Mouse (Mus musculus) intestine, postnatal 0 days (tissue): ENCODE results near the gene Psmd5. TPM values are rescaled to one million over a fixed set of nuclear protein-coding genes. Genes with fewer than 3 reads are reported as not detected.
"Not testable (repeated sequence)": the region's sequence is repeated elsewhere in the genome, so short reads cannot be mapped to it uniquely, and the experiment has no call there.

Source experiments
- ATAC-seq: fragments of 200-750 bp; cut with Nextera tagmentation; 2 replicates; pipeline ENCODE4 v1.8.0; 2017; ENCODE audit warnings: mild to moderate bottlenecking, moderate TSS enrichment, moderate library complexity
- H3K27ac ChIP-seq: fragments of 300-500 bp; sonication (generic); 2 replicates; pipeline ENCODE4 v1.5.1; 2014; ENCODE audit warnings: mild to moderate bottlenecking, low read depth, low read length, moderate library complexity
- H3K27me3 ChIP-seq: fragments of 300-500 bp; sonication (generic); replicated peaks from 2 replicates; pipeline ENCODE4 v1.6.1; 2014; ENCODE audit warnings: low read length, mixed read lengths; ENCODE audit not compliant: control insufficient read depth, insufficient read depth
- H3K36me3 ChIP-seq: fragments of 300-500 bp; sonication (generic); 2 replicates; pipeline ENCODE4 v1.6.1; 2014; ENCODE audit warnings: mild to moderate bottlenecking, moderate library complexity; ENCODE audit not compliant: control insufficient read depth, insufficient read depth
- H3K4me1 ChIP-seq: fragments of 300-500 bp; sonication (generic); replicated peaks from 2 replicates; pipeline ENCODE4 v1.6.1; 2014; ENCODE audit warnings: antibody characterized with exemption, low read length, mixed read lengths; ENCODE audit not compliant: control insufficient read depth, insufficient read depth
- H3K4me2 ChIP-seq: fragments of 300-500 bp; sonication (generic); replicated peaks from 2 replicates; pipeline ENCODE4 v1.6.1; 2014; ENCODE audit warnings: low read depth, mild to moderate bottlenecking, moderate library complexity
- H3K4me3 ChIP-seq: fragments of 300-500 bp; sonication (generic); 2 replicates; pipeline ENCODE4 v1.5.1; 2014; ENCODE audit warnings: low read depth, low read length
- H3K9ac ChIP-seq: fragments of 300-500 bp; sonication (generic); 2 replicates; pipeline ENCODE4 v1.6.1; 2014; ENCODE audit warnings: mild to moderate bottlenecking, low read depth, low read length
- H3K9me3 ChIP-seq: fragments of 300-500 bp; sonication (generic); 2 replicates; pipeline ENCODE4 v1.6.1; 2016; ENCODE audit warnings: mixed run types; ENCODE audit not compliant: control insufficient read depth
- CTCF ChIP-seq: sonication (generic); IDR thresholded peaks from 2 replicates; pipeline ENCODE4 v1.5.1; 2016; ENCODE audit warnings: low read depth, mild to moderate bottlenecking, control low read depth, antibody characterized with exemption, moderate library complexity
- WGBS: fragments of 180-500 bp; shearing (Covaris S2); extraction: QIAGEN DNeasy Blood & Tissue Kit; methylation state at CpG from one replicate; pipeline ENCODE4 v1.1.7; 2014; 5-methylcytosine and 5-hydroxymethylcytosine counted together
- polyA plus RNA-seq: library from polyadenylated mRNA; unstranded; fragments of >200 nt; fragmentation: Nextera tagmentation; extraction: Ambion mirVana; gene quantifications from 2 replicates; pipeline ENCODE4 v1.2.1, GENCODE M21; 2015

The Psmd5 gene
- polyA plus RNA-seq, 1 experiment from 2014 or later, result 47.5 TPM

DNA sequence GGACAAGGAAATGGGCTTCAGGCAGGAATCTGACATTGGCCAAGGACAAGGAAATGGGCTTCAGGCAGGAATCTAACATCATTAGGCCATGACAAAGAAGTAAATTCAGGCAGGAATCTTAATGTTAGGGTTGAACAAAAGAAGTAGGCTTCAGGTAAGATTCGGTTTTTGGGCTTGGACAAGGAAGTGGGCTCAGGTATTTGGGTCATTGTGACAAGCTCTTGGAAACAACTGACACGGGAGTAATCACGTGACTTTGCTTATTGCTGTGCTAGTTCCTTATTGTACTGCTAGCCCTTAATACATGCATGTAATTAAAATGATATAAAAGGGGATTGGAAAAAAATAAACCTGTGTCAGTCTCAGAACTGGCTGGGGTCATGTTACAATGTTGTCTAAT lies 39.1 kb downstream of the Psmd5 start:
- no peaks in the 10 kb centered on the region for H3K4me1 ChIP-seq
- H3K9ac ChIP-seq, result no peak overlapping the region
- TF ChIP-seq CTCF, result no peak
- WGBS, result 73% methylated on average over 3 of the region's 3 CpGs
- H3K4me3 ChIP-seq, result no peak overlapping the region
- ATAC-seq, result no peak
- H3K4me2 ChIP-seq, result no peak overlapping the region
- H3K27ac ChIP-seq, result no peak overlapping the region
- no peaks in the 10 kb centered on the region for H3K36me3 ChIP-seq
- no peaks in the 10 kb centered on the region for H3K27me3 ChIP-seq
- no peaks in the 10 kb centered on the region; the same call in 1 of the 2 replicates for H3K9me3 ChIP-seq

DNA sequence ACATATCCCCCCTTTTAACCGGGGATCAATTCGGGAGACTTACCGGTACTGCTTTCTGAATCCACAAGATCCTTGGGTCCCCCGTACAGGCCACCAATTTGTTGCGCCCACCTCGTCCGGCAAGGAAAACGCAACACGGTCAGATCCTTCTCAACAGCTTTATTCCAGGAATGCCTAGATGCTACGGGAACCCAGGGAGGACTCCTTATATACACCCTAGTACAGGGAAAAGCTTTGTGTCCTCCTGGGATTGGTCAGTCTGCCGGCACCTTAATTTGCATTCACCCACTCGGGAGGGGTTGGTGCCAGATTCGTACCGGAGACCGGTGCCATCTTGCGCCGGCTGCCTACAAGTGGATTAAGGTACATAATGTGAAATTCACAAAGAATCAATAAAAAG lies 41.1 kb downstream of the Psmd5 start:
- no peaks in the 10 kb centered on the region for H3K36me3 ChIP-seq
- no peak overlapping the region for H3K27ac ChIP-seq
- no peak for TF ChIP-seq CTCF
- H3K4me1 ChIP-seq, result no peaks in the 10 kb centered on the region
- 90% methylated on average over 17 of the region's 17 CpGs for WGBS
- no peak overlapping the region for H3K4me2 ChIP-seq
- H3K4me3 ChIP-seq, result no peak overlapping the region
- no peaks in the 10 kb centered on the region for H3K27me3 ChIP-seq
- H3K9ac ChIP-seq, result no peak overlapping the region
- H3K9me3 ChIP-seq, result no peaks in the 10 kb centered on the region; the same call in 1 of the 2 replicates
- ATAC-seq, result no peak

DNA sequence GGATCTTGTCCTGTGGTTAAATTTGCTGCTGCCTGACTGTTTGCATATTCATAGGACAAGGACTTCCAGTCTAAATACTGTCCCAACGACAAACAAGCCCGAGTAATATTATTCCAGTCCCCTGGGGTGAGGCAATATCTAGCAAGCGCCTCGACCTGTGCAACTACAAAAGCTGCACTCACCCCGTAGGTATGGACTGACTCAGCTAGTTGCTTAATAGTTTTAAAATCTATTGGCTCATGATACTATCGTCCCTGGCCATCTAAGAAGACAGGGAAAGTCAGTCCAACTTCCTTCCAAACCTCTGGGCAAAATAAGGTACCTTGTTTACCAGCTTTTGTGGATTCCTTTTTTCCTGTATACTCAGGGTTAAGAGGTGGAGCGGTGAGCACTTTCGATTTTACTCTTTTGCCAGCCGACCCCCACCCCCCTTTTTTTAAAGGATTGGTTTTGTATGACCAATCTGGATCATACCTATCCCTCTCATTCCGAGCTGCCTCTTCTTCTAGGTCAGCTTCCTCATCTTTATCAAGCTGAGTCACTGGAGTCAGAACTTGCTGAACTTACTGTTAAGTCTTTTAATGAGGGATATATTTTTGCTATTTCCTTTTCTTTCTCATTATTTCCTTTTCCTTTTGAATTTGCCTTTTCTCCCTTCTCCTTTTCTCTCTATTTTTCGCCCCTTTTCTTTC lies 41.9 kb downstream of the Psmd5 start, which contains the start of gene Gm34653:
Gene Gm34653, plus strand, starts transcription at position 242 of the 692 bp plus-strand sequence.
- not testable (repeated sequence) for H3K4me3 ChIP-seq, ATAC-seq, H3K9me3 ChIP-seq, H3K27me3 ChIP-seq, H3K27ac ChIP-seq, H3K4me1 ChIP-seq, H3K9ac ChIP-seq, H3K4me2 ChIP-seq, H3K36me3 ChIP-seq
- WGBS, result 64% methylated on average over 11 of the region's 11 CpGs

DNA sequence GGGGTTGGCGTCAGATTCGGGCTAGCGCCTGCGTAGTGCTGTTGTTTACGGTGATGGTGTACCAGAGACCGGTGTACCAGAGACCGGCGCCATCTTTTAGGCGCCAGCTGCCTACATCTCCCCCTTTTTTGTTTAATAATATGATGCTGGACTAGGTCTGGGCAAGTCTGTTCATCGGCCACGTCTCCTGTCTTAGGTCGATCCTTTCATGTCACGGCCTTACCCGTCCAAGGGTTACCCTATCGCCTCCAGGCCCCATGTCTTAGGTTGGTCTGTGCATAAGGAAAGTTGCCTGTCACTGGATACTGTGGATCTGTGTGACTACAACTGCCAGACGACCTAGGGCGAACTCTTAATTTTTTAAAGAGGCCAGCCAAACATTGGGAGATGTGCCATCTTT lies 44.7 kb downstream of the Psmd5 start:
- H3K27me3 ChIP-seq, H3K9ac ChIP-seq, H3K4me2 ChIP-seq, ATAC-seq, H3K4me1 ChIP-seq, H3K36me3 ChIP-seq, H3K9me3 ChIP-seq, H3K27ac ChIP-seq, H3K4me3 ChIP-seq: not testable (repeated sequence)
- 95% methylated on average over 16 of the region's 17 CpGs for WGBS

DNA sequence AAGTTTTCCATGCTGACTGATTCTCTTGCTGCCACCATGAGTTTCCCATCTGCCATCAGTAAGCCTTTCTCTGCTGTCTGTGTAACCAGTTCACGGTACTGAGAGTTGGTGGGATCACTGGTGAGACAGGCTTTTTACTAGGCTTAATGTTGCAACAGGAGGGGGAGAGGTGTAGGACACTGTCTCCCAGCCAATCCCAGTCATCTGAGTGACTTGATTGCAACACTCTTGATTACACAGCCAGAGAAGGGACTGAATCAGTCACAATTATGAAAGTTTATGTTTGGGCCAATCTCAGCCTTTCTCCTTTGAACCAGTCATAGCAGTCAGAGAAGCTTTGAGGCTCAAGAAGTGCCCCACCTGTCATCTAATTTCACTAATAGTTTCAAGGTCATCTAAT lies 46.7 kb downstream of the Psmd5 start:
- no peak overlapping the region for H3K27ac ChIP-seq
- H3K9me3 ChIP-seq, result no peaks in the 10 kb centered on the region
- 0 out of 2 replicates have a peak, but pooled peaks cover 9% of the 10 kb centered on the region for H3K4me1 ChIP-seq
- ATAC-seq, result no peak
- H3K27me3 ChIP-seq, result no peaks in the 10 kb centered on the region
- no peak overlapping the region for H3K4me3 ChIP-seq
- 71% methylated on average over 1 of the region's 1 CpGs for WGBS
- H3K4me2 ChIP-seq, result no peak overlapping the region
- no peak for TF ChIP-seq CTCF
- no peaks in the 10 kb centered on the region for H3K36me3 ChIP-seq
- no peak overlapping the region for H3K9ac ChIP-seq

DNA sequence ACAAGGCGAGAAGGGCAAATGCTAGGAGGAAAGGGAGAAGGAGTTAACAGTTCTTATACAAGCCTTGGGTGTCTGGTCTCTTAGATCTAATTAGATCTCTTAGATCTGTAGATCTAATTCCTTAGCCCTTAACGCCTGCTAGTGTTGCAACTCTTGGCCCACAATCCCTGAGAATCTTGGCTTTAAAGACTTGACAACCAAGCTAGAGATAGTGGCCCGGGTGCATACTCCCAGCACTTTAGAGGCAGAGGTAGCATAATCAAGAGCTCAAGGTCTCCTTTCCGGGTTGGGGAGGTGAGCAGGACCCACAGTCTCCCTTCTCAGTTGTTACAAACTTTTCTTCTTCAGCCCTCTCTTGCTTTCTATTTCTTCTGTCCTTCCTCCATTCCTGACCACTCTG lies 47.2 kb downstream of the Psmd5 start:
- 84% methylated on average over 4 of the region's 4 CpGs for WGBS
- no peaks in the 10 kb centered on the region for H3K27me3 ChIP-seq
- no peak overlapping the region for H3K4me3 ChIP-seq
- no peaks in the 10 kb centered on the region for H3K36me3 ChIP-seq
- H3K9ac ChIP-seq, result no peak overlapping the region
- H3K4me2 ChIP-seq, result no peak overlapping the region
- no peak overlapping the region for H3K27ac ChIP-seq
- no peak for ATAC-seq
- no peaks in the 10 kb centered on the region for H3K9me3 ChIP-seq
- TF ChIP-seq CTCF, result no peak
- H3K4me1 ChIP-seq, result 0 out of 2 replicates have a peak, but pooled peaks cover 9% of the 10 kb centered on the region
